Mouse (Mus musculus): ENCODE results near the gene Btg4. TPM values are rescaled to one million over a fixed set of nuclear protein-coding genes. Genes with fewer than 3 reads are reported as not detected.

The Btg4 gene
- polyA plus RNA-seq, 1 experiment from 2014 or later = not detected

DNA sequence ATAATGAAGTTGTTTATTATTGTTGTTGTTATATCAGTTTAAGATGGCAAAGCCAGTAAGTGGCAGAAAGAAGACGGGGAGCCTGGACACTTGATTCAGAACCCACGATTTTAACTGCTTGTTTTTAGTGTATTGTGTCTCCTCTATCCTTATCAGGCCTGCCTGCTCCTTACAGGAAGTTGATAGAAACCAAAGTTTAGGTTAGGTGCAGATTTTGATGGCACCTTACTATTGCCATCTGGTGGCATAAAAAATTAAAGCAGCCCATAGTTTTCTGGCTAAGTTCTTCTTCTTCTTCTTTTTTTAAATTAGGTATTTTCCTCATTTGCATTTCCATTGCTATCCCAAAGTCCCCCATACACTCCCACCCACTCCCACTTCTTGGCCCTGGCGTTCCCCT lies 8.5 kb upstream of the Btg4 start:
- Histone ChIP-seq H3K27ac (no peak overlapping the region), H3K27me3 (ENCODE audit: poor library complexity, severe bottlenecking) (no peaks in the 10 kb centered on the region), H3K4me1 (no peaks in the 10 kb centered on the region), H3K4me3 (no peak overlapping the region), H3K9me3 (no peaks in the 10 kb centered on the region), H3K36me3 (replicated peaks) (no peaks in the 10 kb centered on the region)
- WGBS = 75% methylated on average over 3 of the region's 3 CpGs
- no peak for DNase-seq (ENCODE audit: extremely low spot score, low spot score)

DNA sequence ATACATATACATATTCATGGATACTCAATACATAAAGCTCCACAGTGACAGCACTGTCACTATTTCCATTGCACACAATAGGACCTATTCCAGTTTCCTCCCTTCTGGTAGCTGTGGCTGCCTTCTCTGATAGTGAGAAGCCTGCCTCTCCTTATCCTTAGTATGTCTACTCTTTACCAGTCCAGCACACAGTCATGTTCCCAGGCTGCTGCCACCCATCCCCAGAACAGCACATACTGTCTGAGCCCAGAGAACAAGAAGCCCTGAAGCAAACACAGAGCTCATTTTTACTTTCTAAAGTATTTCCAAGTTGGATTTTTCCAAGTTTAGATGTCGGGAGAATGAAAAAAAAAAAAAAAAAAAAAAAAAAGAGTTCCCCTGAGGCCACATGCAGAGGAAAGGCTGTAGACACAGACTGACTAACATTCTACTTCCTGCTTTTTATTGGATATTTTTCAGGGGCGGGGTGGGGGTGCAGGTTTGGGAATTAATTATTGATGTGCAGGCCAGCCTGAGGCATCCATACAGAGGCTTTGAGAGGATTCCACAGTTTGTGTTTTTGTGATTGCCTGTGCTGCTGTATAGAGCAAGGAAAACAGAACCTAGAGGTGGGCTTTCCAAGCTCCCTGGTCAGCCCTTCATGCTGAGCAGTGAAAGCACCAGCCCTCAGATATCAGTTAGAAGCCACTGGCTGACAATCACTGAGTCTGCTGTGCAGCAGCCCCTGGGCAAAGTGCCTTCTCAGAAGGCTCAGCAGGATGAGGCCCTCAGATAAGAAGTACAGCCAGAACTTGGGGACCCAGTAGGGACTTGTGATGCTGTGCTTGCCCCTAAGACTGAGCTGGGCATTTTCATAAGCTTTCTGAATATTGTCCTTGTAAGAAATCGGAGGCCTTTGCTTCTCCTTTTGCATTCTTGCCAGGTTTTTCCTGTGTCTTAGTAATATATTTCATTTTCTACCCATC lies 4.1 kb upstream of the Btg4 start:
- Histone ChIP-seq H3K27me3 (ENCODE audit: poor library complexity, severe bottlenecking) (no peaks in the 10 kb centered on the region), H3K4me3 (no peak overlapping the region), H3K4me1 (no peaks in the 10 kb centered on the region), H3K27ac (no peak overlapping the region), H3K9me3 (no peaks in the 10 kb centered on the region), H3K36me3 (replicated peaks) (no peaks in the 10 kb centered on the region)
- WGBS = 72% methylated on average over 3 of the region's 3 CpGs
- DNase-seq (ENCODE audit: extremely low spot score, low spot score) = no peak

DNA sequence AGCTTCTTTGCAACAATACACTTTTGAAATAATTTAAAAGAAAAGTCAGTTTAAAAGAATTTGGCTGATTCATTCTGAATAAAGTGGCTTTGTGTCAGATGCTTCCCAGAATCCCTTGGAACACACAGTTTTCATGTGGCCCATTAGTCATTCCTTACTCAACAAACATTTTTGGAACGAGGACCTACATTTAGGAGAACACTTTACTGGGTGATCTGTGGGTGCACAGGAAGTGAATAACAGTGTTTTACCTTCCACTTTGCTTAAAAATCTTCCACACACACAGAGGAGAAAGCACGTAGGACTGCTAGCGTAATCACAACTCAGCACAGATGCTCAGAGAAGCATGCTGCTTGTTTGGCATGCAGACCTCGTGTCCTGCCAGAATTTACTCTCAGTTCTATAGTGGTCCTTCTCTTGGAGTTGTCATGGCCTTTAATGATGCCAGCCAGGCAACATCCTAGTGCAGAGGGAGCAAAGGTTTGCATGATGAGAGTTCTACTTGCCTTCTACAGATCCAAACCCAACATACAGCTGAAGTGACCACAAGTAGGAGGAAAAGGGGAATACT lies 1.7 kb upstream of the Btg4 start:
- no peaks in the 10 kb centered on the region for H3K36me3 ChIP-seq (replicated peaks)
- H3K27me3 ChIP-seq (ENCODE audit: poor library complexity, severe bottlenecking) = no peaks in the 10 kb centered on the region
- DNase-seq (ENCODE audit: extremely low spot score, low spot score) = no peak
- 84% methylated on average over 4 of the region's 4 CpGs for WGBS
- H3K4me1 ChIP-seq = no peaks in the 10 kb centered on the region
- no peak overlapping the region for H3K27ac ChIP-seq
- no peaks in the 10 kb centered on the region for H3K9me3 ChIP-seq
- H3K4me3 ChIP-seq = no peak overlapping the region

DNA sequence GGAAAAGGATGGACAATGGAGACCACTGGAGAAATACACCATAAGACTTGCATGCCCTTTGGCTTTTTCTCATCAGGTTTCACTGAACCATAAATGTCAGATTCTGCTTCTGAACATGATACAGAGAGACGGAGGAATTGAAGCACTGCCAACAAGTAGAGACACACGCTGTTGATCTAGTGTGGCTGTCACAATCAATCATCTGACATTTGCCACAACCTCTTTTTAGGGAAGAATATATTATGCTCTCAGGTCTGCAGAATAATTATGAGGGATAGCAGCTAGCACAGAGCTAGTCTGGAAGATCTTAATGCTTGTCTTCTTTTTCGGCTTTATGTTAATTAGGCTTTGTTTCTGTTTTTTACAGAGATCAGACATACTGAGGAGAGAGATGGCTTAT lies 7.5 kb downstream of the Btg4 start:
- Histone ChIP-seq H3K27ac (no peak overlapping the region), H3K9me3 (no peaks in the 10 kb centered on the region), H3K4me3 (no peak overlapping the region), H3K27me3 (ENCODE audit: poor library complexity, severe bottlenecking) (no peaks in the 10 kb centered on the region), H3K4me1 (no peaks in the 10 kb centered on the region), H3K36me3 (replicated peaks) (no peaks in the 10 kb centered on the region)
- WGBS = 90% methylated on average over 3 of the region's 3 CpGs
- DNase-seq (ENCODE audit: extremely low spot score, low spot score) = no peak

DNA sequence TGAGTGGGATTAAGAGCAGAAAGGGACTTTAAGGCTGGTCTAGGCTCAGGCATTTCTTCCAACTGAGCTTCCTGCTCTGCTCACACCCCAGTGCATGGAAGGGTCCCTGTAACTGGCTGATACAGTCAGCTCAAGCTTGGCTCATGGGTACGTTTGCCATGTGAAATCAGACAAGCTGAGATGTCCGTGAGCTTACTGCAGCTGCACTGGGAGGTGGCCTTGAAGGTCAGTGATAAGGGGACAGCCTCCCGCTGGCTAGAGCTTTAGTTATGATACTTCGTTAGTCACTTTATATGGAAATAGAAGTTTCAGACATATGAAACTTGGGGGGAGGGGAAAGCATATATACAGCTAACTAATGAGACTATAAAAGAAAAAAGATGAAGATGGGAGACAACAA lies 10.1 kb downstream of the Btg4 start:
- DNase-seq (ENCODE audit: extremely low spot score, low spot score) = no peak
- 89% methylated on average over 4 of the region's 4 CpGs for WGBS
- no peaks in the 10 kb centered on the region for H3K9me3 ChIP-seq

DNA sequence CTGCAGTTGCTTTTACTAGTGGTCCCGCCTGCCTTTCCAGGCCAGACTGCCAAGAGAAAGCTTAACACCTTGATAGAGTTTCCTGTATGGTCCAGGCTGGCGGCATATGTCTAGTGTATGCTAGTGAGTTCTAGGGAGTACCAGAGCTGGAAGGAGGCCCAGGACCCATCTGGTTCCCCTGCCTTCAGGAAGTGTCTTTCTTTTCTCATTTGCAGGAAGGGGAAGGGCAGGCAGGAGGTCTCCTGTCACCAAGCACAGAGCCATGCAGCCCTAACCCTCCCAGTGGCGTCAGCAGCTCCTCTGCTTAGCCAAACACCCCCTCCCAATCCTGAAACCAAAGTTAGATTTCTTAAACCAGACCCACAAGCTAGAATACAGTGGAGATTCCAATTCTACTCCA lies 15.1 kb downstream of the Btg4 start:
- DNase-seq (ENCODE audit: extremely low spot score, low spot score) = no peak
- no peaks in the 10 kb centered on the region for H3K36me3 ChIP-seq (replicated peaks)
- 14% methylated on average over 3 of the region's 3 CpGs for WGBS

More for the DNA sequence above, 10.1 kb downstream of the Btg4 start:
- H3K27me3 ChIP-seq (ENCODE audit: poor library complexity, severe bottlenecking) = peaks cover 11% of the 10 kb centered on the region
- no peaks in the 10 kb centered on the region for H3K36me3 ChIP-seq (replicated peaks)
- no peak overlapping the region for H3K27ac ChIP-seq
- H3K4me1 ChIP-seq = peaks cover 4% of the 10 kb centered on the region
- H3K4me3 ChIP-seq = no peak overlapping the region

DNA sequence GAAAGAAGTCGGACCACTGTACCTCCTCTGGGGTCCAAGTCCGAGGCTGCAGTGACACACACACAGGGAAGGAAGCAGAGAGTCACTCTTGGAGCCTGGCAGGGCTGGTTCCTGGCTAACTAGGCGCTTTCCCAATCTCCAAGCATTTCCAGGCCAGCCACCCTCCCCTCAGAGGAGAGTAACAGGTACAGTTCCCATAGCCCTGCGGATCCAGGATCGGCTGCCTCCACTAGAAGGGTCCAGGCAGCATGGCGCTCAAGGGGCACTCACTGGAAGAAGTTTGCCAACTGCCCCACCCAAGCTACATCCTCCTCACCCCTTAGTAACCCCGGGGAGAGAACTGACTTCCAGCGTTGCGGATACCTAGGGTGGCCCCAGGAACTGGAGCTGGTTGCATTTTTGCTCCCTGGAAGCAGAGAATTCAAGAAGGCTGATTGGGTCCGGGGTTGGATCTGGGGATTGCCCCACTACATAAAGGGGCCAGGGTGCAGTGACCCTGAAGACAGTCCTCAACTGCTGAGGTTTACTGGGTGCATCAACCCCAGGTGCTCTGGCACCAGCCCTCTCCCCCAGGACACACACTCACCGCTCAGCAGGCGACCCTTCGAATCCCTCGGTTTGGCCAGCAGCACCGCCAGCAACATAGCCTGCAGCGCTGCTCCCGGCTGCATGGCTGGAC lies 15.7 kb downstream of the Btg4 start:
- Histone ChIP-seq H3K36me3 (replicated peaks) (no peaks in the 10 kb centered on the region), H3K4me3 (peak overlapping the region; percentile 60), H3K9me3 (no peaks in the 10 kb centered on the region), H3K27ac (peak overlapping the region; percentile 66), H3K4me1 (peaks cover 21% of the 10 kb centered on the region), H3K27me3 (ENCODE audit: poor library complexity, severe bottlenecking) (peaks cover 11% of the 10 kb centered on the region)
- DNase-seq (ENCODE audit: extremely low spot score, low spot score) = peak; percentile 18
- WGBS = under 1% methylated on average over 17 of the region's 17 CpGs

More for the DNA sequence above, 15.1 kb downstream of the Btg4 start:
- Histone ChIP-seq H3K4me1 (peaks cover 21% of the 10 kb centered on the region), H3K4me3 (peak overlapping the region; percentile 60), H3K27me3 (ENCODE audit: poor library complexity, severe bottlenecking) (peaks cover 11% of the 10 kb centered on the region), H3K9me3 (no peaks in the 10 kb centered on the region), H3K27ac (no peak overlapping the region)

DNA sequence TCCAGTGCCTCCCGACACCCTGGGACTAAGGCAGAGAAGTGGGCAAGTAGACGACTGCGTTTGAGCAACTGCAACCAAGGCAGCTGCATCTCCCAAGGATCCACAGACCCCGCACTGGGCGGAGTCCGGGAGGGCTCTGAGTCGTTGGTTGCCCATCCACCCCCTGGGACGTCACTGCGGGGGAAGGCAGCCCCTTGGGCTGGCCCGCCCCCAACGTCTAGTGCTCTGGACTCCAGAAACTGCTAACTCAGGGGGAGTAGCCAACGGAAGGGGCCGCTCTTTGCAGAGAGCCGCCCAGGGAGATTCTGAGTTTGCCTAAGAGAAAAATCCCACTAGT lies 16.2 kb downstream of the Btg4 start, which contains the start of gene Layn:
TSS of gene Layn (minus strand) at position 116 of the 337 bp plus-strand sequence.
- peak; percentile 62 for DNase-seq (ENCODE audit: extremely low spot score, low spot score)
- Histone ChIP-seq H3K27me3 (ENCODE audit: poor library complexity, severe bottlenecking) (peaks cover 11% of the 10 kb centered on the region), H3K4me1 (peaks cover 21% of the 10 kb centered on the region), H3K4me3 (peak within 1 kb of the TSS; percentile 60), H3K27ac (peak within 1 kb of the TSS; percentile 66), H3K9me3 (no peaks in the 10 kb centered on the region), H3K36me3 (replicated peaks) (no peaks in the 10 kb centered on the region)
- WGBS = under 1% methylated on average over 14 of the region's 14 CpGs

DNA sequence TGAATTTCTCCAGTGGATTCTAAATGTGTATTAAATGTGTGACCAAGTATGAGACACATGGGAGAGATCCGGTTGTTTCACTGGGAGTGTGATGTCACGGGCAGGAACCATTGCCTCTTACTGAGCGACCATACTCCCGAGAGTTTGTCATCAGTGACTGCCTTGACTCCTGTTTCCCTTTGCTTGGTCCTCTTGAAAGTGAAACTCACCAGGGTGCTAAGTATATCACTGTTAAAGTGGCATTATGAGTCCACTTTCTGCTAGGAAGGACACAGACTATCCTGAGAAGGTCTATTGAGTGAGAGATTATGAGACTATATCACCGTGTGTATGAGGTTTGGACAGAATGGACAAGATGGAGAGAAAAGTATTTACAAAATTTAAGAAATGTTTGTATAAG lies 20.9 kb downstream of the Btg4 start:
- Histone ChIP-seq H3K27ac (no peak overlapping the region), H3K27me3 (ENCODE audit: poor library complexity, severe bottlenecking) (no peaks in the 10 kb centered on the region; the same call in none of the 2 replicates), H3K9me3 (no peaks in the 10 kb centered on the region), H3K36me3 (replicated peaks) (no peaks in the 10 kb centered on the region), H3K4me1 (peaks cover 9% of the 10 kb centered on the region), H3K4me3 (no peak overlapping the region)
- 86% methylated on average over 5 of the region's 5 CpGs for WGBS
- no peak for DNase-seq (ENCODE audit: extremely low spot score, low spot score)

DNA sequence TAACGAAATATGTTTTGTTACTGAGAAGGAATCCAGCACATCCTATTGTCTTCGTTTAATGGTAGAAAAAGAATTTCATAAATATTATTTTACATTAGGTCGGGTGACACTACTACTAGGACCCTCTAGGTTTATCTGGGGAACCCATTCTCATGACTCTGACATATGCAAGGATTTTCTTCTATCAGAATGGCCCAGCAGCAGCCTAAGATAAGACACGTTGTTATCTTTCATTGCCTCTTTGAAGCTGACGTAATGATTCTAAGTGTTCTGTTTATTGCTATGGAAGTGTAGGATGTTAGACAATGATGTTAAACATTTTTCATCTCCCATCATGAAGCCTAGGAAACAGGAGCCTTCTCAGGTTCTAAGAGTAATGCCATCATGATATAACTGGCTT lies 33.0 kb downstream of the Btg4 start:
- no peak for DNase-seq (ENCODE audit: extremely low spot score, low spot score)
- 80% methylated on average over 5 of the region's 5 CpGs for WGBS
- Histone ChIP-seq H3K27me3 (ENCODE audit: poor library complexity, severe bottlenecking) (no peaks in the 10 kb centered on the region), H3K4me3 (no peak overlapping the region), H3K27ac (no peak overlapping the region), H3K4me1 (no peaks in the 10 kb centered on the region), H3K36me3 (replicated peaks) (no peaks in the 10 kb centered on the region), H3K9me3 (no peaks in the 10 kb centered on the region)

DNA sequence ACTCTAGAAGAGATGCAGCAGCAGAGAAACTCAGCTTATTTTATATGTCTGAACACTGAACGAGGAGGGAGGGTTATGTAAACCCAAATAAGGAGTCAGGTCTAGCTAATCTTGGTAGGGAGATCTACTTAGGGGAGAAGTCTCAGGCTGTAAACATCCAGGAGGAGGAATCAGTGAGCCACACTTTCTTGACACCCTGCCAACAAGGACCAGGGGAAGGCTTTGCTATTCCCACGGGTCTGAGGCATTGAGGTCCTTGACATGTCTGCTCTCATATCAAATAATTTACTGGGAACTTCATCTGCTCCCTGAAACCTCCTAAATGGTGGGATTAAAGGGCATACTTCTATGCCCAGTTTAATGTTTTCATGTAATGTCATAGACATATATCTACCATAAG lies 35.6 kb downstream of the Btg4 start:
- Histone ChIP-seq H3K4me1 (no peaks in the 10 kb centered on the region), H3K27ac (no peak overlapping the region), H3K9me3 (no peaks in the 10 kb centered on the region), H3K4me3 (no peak overlapping the region), H3K27me3 (ENCODE audit: poor library complexity, severe bottlenecking) (peaks cover 14% of the 10 kb centered on the region), H3K36me3 (replicated peaks) (no peaks in the 10 kb centered on the region)
- no peak for DNase-seq (ENCODE audit: extremely low spot score, low spot score)
- 72% methylated on average over 2 of the region's 2 CpGs for WGBS

DNA sequence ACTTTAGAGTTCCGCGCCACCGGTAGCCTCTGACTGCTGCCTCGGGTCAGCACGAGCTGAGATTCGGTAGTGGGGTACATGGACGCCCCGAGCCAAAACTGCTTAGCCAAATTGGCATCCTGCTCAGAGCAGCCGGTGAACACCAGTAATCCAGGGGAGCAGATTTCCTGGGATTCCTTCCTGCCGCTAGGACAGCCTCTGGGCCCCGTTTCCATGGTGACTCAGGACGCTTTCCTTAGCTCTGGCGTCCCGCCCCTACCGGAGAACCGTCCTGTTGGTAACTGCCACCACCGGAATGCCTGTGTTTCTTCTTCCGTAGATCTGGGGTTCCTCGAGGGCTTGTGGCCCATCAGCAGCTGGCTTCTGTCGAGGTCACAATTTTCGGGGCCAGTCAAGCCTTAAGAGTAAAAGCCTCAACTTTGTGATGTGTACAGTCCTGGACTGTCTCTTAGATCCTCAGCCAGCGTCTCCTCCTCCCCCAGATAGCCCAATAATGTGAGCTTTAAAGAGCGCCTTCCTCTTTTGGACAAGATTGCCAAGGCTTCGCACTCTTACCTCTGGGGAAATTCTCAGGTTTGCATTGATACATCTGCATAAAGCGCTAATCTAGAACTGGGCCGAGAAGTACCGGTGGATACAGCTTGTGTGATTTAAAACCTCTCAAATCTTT lies 41.2 kb downstream of the Btg4 start, which contains the start of gene 4833427G06Rik:
TSS of gene 4833427G06Rik (minus strand) at position 323 of the 670 bp plus-strand sequence.
- WGBS = 10% methylated on average over 27 of the region's 27 CpGs
- peaks cover 47% of the 10 kb centered on the region for H3K27me3 ChIP-seq (ENCODE audit: poor library complexity, severe bottlenecking)
- no peaks in the 10 kb centered on the region for H3K9me3 ChIP-seq
- no peaks in the 10 kb centered on the region for H3K36me3 ChIP-seq (replicated peaks)
- peak within 1 kb of the TSS; percentile 70 for H3K4me3 ChIP-seq
- H3K4me1 ChIP-seq = peaks cover 25% of the 10 kb centered on the region
- no peak within 1 kb of the TSS for H3K27ac ChIP-seq
- peak; percentile 71 for DNase-seq (ENCODE audit: extremely low spot score, low spot score)

Data from forebrain, embryonic 10.5 days (tissue).